Mouse (Mus musculus) v-Abl transformed pro-B cells (cell line): Measurements from ENCODE around the gene Pls1.

Source experiments
- in situ Hi-C, 2 experiments: fragments of 400-800 bp; cut with MboI; formaldehyde crosslinking; loops; one replicate each; pipeline ENCODE4 v1.15.1; 2025; ENCODE audit not compliant: unreplicated experiment in 2 of 2

Pls1 gene

DNA sequence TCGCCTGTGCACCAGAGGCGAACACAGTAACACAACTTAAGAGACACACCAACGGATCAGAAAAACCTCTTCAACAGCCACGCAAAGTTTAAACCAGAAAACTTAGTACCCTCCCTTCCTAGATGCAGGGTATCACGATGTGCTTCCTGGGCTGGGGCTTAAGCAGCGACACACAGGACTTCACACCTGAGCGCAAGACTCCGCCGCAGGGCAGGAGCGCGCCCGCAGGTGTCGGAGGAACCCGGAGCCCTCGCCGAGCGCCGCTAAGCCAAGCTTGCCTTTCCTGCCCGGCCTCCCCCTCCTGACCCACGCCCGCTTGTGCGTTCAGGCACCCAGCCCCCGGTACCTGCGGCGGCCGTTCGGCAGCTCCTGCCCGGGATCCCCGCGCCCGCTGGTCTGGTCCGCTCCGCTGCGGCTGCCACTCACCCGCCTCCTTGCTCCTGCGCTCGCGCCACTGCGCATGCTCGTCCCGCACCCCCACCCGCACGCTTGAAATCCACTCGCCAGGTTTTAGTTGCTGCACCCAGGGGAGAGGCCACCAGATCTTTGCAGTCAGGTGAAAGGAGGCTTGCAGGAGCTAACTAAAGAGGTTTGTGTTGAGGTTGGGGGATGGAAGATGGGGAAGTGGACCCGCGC, at the start of gene Pls1:
Gene Pls1, minus strand, starts transcription at position 487 of the 636 bp plus-strand sequence.
- in situ Hi-C loops, result loop anchor here (10.0 to 25.0 kb wide), 5 partner anchors 100 to 1108 kb away; no protein-coding TSS in a partner anchor

DNA sequence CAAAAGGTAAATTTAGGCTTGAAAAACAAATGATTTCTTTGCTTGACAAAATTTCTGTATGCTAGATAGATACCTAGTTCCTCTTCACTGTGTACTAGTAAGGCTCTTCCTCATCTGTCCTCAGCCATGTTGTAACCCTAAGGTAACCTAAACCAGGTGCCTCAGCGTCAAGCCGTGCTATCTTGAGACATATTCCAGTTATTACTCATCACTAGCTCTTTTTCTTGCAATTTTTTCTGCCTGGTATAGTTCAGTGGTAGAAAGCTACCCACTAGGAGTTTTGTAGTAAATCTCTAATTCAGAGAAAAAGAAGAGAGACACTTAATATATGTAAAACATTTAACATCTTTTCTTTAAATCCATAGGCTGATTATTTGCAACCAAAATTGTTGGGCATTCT, 37.6 kb upstream of the Pls1 start:
- in situ Hi-C loops, result no loop called here

GRCm38 (mm10) chr9:95878246-95878645, 33.1 kb upstream of the Pls1 start:
- in situ Hi-C loops, result no loop called here

DNA sequence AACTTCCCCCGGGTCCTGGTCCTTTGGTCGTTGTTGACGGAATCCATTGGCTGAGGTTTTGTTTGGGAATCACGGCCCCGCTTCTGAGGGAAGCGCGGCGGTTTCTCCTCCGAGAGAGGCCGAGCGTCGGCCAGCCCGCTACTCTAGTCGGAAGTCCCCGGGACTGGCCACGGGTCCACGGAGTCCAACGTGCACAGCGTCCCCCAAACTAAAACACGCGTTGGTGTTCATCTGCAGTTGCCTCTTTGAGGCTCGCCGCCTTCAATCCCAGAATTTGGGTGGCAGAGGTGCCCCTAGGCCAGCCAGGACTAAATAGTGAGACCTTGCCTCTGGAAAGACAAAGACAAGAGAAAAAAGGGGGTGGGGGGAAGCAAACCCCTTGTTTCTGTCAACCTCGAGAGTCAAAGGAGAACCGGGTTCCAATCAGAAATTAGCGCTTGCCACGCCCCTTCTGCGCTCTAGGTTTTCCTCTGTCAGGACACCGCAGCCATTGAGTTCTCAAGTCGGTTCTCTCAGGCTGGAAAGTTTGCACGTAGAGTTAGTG, 13.0 kb upstream of the Pls1 start:
- in situ Hi-C loops, result loop anchor here (5.0 to 25.0 kb wide), 4 partner anchors 366 to 1321 kb away; partner anchors contain the start of gene 1190002N15Rik (in 2 of the 2)

GRCm38 (mm10) chr9:95857414-95858026, 12.4 kb upstream of the Pls1 start, which contains the start of gene Atr:
Gene Atr, plus strand, starts transcription at chr9:95857597.
- in situ Hi-C loops, result loop anchor here (5.0 to 25.0 kb wide), 4 partner anchors 365 to 1320 kb away; partner anchors contain the start of gene 1190002N15Rik (in 2 of the 2)

DNA sequence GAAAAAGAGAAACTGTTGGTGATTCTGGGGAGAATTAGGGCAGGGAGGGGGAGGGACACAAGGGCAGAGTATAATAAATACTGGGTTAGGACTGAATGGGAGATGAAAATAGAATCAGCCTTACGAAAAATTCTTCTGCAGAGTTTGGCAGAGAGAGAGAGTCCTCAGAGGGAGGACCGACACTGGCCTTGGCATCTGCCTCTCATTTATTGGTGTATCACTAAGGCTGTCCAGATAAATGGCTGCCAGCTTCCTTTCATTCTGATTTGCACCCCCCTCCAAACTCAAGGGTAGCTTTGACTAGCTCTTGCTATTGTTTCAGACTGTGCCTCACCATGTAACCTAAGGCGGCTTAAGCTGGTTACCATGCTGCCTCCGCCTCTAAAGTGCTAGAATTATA, 10.9 kb upstream of the Pls1 start:
- in situ Hi-C loops, result loop anchor here (5.0 to 25.0 kb wide), 4 partner anchors 364 to 1319 kb away; partner anchors contain the start of gene 1190002N15Rik (in 2 of the 2)

DNA sequence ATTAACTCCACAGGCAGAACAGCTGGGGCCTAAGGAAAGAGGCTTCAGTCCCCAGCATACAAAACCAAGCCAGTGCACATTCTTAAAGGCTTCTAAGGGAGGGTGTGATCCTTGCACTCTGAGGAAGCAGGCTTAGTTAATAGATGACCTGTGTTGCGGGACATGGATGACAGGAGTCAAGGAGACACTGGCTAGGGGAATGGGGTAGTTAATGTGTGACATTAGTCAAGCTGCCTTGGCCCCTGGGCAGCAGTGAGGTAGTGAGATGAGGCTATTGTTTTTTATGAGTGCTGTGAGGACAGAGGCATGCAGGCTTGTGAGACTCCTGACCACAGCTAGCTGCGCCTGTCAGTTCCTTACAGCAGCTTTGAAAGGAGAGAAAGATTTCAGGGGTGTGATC, 9.8 kb upstream of the Pls1 start:
- in situ Hi-C loops, result loop anchor here (5.0 to 25.0 kb wide), 4 partner anchors 363 to 1318 kb away; partner anchors contain the start of gene 1190002N15Rik (in 2 of the 2)

DNA sequence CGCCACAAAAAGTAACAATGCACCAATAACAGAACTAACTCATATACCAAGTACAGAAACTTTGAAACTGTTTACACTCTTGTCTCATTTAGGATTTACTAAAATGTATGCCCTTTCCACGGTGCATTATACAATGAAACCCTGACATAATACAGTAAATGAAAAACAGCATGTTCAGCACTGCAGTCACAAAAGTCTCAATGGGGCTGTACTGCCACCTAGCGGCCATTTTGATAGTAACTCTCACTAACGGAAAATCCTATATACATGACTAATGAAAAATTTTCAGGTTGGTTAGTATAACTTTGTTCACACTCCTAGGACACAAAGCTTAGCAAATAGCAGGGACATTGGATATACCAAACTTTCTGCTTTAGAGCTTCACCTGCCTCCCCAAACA, 7.8 kb upstream of the Pls1 start:
- in situ Hi-C loops, result loop anchor here (5.0 to 25.0 kb wide), 4 partner anchors 361 to 1316 kb away; partner anchors contain the start of gene 1190002N15Rik (in 2 of the 2)

DNA sequence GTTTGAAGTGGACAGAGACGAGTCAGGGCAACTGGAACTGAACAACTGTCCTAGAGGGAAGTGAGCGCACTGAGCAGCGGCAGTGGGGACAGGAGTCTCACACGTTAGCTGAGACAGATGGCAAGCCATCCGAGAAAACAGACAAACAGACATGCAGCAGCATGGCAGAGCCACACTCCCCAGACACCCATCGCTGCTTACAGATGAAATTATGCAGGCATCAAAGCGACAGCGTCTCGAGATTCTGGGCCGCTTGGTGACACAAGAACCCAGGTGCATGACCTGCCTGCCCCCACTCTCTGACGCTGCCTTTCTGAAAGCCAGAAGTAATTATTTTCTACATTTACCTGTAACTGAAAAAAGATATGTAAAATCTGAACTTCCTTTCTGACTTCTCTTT, 6.6 kb upstream of the Pls1 start:
- in situ Hi-C loops, result loop anchor here (5.0 to 25.0 kb wide), 4 partner anchors 359 to 1314 kb away; partner anchors contain the start of gene 1190002N15Rik (in 2 of the 2)

- in situ Hi-C loops, result loop anchor here (10.0 to 25.0 kb wide), 5 partner anchors 101 to 1108 kb away; no protein-coding TSS in a partner anchor
These were observed 600 bp upstream of the Pls1 start for GRCm38 (mm10) chr9:95845711-95846110.

DNA sequence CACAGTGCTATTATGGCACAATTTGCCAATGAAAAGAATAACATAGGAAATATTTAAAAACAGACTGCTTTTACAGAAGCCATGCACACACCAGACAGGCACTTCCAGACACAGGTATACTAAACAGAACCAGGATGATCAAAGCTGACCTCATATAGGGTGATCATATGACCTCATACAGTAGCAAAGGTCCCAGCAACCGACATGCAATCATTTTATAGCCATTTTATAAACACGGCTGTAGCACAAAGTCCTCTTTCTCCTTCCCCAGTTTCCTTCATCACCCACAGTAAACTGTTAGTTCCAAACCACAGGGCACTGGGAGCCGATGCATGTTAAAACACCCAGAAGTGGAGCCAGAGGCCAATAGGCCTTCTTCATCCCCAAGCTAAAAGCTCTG, 5.7 kb downstream of the Pls1 start:
- in situ Hi-C loops, result loop anchor here in 1 of 2 experiments (5.0 to 25.0 kb wide), 3 partner anchors 147 to 1102 kb away; no protein-coding TSS in a partner anchor

DNA sequence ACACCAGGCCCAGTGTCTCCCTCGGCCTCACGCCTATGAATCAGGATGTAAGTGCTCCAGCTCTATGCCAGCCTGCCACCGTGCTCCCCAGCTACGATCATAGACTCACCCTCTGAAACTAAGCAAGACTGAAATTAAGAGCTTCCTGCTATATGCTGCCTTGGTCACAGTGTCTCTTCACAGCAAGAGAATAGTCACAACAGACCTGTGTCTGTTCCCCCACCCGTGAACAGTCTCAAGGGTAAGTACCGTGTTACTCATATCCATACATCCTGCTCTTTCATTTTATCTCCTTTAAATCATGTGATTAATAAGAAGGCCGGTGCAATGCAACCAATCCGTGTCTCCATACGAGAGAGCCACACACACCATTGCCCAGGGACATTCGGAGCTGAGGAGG, 9.4 kb downstream of the Pls1 start:
- in situ Hi-C loops, result loop anchor here in 1 of 2 experiments (5.0 to 25.0 kb wide), 3 partner anchors 143 to 1098 kb away; no protein-coding TSS in a partner anchor

DNA sequence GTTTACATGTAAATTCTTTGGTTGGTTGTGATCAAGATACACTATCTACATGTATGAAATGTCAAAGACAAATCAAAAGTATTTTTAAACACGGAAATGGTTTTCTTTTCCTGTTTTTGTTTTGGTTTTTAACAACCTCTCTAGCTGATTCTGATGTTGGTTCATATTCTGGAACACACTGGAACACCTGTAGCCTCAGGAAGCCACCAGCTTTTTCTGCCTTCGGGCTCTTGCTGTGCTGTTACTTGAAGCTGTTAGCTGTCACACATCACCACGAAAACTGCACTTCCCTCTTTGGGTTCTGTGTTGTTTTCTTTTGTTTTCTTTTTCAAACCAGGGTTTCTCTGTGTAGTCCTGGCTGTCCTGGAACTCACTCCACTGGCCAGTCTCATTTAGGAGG, 10.3 kb downstream of the Pls1 start:
- in situ Hi-C loops, result loop anchor here in 1 of 2 experiments (5.0 to 25.0 kb wide), 3 partner anchors 142 to 1097 kb away; no protein-coding TSS in a partner anchor

- in situ Hi-C loops, result loop anchor here in 1 of 2 experiments (25.0 kb wide), 2 partner anchors 545 to 1095 kb away; no protein-coding TSS in a partner anchor
These were observed 12.4 kb downstream of the Pls1 start for GRCm38 (mm10) chr9:95832758-95833157.

DNA sequence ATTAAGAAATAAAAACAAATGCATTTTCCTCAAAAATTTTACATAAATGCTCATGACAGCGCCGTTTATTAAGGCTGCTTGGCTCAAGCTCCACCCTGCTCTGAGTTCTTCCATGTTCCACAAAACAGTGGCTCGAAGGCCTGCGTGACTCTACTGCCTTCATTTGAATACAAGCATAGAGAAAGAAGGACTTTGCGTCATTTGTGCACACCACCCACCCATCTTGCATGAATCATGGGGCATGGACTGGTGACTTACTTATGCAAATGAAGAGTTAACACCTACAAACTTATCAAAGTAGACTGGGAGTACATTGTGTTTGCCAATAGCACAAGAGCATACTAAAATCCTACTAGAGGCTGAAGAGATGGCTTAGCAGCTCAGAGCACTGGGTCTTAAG, 17.5 kb downstream of the Pls1 start:
- in situ Hi-C loops, result loop anchor here in 1 of 2 experiments (25.0 kb wide), 2 partner anchors 540 to 1090 kb away; no protein-coding TSS in a partner anchor

GRCm38 (mm10) chr9:95822531-95822930, 22.6 kb downstream of the Pls1 start:
- in situ Hi-C loops, result no loop called here

- in situ Hi-C loops, result no loop called here
These were observed 29.4 kb downstream of the Pls1 start for GRCm38 (mm10) chr9:95815706-95816105.

GRCm38 (mm10) chr9:95815015-95815673, 30.0 kb downstream of the Pls1 start:
- in situ Hi-C loops, result no loop called here

- in situ Hi-C loops, result no loop called here
These were observed 31.2 kb downstream of the Pls1 start for GRCm38 (mm10) chr9:95813721-95814531.
